Mouse (Mus musculus) brain, embryonic 14.5 days (tissue): ENCODE data around the gene Sgsm2.

ENCODE experiments used
- CTCF ChIP-seq: fragments of 200-500 bp; IDR thresholded peaks from 2 replicates; pipeline ENCODE4 v1.5.1; 2012; ENCODE audit warnings: inconsistent platforms, mild to moderate bottlenecking, moderate library complexity, borderline replicate concordance; ENCODE audit not compliant: insufficient read depth, insufficient read length; ENCODE audit errors: extremely low read depth
- POLR2A ChIP-seq: fragments of 200-500 bp; IDR thresholded peaks from 2 replicates; pipeline ENCODE4 v1.6.1; 2012; ENCODE audit warnings: mild to moderate bottlenecking, inconsistent platforms, borderline replicate concordance; ENCODE audit not compliant: poor library complexity, insufficient read depth, insufficient read length, severe bottlenecking; ENCODE audit errors: extremely low read depth

GRCm38 (mm10) chr11:74843761-74844160 is 53.1 kb downstream of the Sgsm2 start:
- TF ChIP-seq CTCF: no peak
- no peak for TF ChIP-seq POLR2A
